Mouse (Mus musculus): Measurements from ENCODE around the gene Spock2.

DNA sequence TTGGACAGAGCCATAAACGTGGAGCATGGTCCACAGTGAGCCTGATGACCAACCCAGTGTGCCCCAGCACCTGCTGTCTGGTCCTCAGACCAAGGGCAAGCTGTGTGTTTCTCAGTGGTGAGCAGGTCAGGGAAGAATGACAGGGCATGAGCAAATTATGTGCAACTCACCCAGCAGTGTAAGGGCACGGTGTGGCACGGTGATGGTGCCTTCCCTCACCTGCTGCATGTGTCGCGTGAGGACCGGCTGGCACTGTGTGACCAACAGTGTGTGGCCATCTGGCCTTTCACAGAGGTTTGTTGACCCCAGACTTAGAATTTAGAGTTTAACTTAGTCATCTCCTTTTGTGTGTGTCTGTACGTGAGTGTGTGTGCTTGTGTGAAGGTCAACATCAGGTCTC is 28.8 kb upstream of the Spock2 start:
- TF ChIP-seq CTCF (IDR thresholded peaks at IDR 0.05; ENCODE audit: low read depth) (no peak), EP300 (IDR thresholded peaks at IDR 0.05; ENCODE audit: low read depth) (no peak)
